Mouse (Mus musculus) adrenal gland, postnatal 25 days (tissue): ENCODE measurements around the gene Gipc2. TPM values are rescaled to one million over a fixed set of nuclear protein-coding genes. Genes with fewer than 3 reads are reported as not detected.
A peak's percentile ranks its signal among the peaks of the same experiment; 100 is the strongest.

Experiments used
- DNase-seq: peaks from one replicate; pipeline ENCODE4 v3.0.0; 2021; ENCODE audit warnings: mixed read lengths
- total RNA-seq: library from RNA; stranded (reverse); gene quantifications from 2 replicates; pipeline ENCODE4 v1.2.3, GENCODE M21; 2021

Gene Gipc2
- total RNA-seq, 1 experiment from 2014 or later, result 1.1 TPM

DNA sequence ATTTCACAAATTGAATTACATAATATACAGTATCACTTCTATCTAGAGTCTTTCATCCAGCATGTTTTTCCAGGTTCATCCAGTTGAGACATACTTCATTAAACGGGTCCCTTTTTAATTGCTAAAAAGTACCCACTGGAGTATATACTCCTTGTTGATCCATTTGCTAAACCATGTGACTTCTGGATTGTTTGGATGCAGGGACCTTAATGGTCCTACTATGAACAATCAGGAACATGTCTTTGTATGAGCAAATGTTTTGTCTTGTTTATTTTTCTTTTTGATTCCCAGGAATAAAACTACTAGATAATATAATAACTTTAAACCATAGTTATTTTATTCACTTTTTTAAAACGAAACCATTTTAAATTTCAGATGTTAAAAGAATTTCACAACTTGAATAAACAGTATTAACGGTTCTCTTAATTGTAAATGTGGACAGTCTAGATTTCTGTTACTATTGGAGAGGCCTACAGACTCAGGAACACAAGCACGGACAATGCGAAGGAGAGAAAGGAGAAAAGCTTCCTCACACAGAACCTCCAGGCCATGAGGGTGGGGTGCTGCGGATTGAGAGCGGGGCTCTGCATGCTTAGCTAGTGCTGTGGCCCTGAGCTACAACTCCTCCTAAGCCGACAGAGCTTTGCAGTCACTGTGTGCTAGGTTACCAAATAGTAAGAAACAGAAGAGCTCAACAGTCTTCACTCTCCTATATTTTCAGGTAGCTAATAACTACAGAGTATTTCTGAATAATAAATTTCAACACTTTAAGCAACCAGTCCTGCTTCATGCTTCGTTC is 24.8 kb upstream of the Gipc2 start:
- DNase-seq, result no peak

- DNase-seq, result no peak
Observed at GRCm38 (mm10) chr3:152189306-152189705, 23.3 kb upstream of the Gipc2 start.

GRCm38 (mm10) chr3:152186106-152186505 is 20.1 kb upstream of the Gipc2 start:
- no peak for DNase-seq

DNA sequence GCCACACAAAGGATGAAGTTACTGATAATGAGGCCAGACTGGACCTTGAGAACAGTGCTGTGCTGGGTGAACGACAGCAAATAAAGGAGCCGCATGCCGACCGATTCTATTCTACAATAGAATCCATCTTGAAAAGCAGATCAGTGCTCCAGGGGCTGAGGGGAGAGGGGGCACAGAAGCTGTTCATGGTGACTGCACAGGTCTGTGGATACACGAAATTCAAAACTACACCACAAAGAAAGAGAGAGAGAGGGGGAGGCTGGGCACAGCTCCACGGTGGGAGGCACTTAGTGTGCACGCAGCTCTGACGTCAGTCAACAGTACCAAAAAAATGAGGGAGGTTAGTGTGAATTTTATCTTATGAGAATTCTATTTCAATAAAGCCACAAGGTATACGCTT is 17.5 kb upstream of the Gipc2 start:
- no peak for DNase-seq

- no peak for DNase-seq
Observed at GRCm38 (mm10) chr3:152180624-152181023, 14.6 kb upstream of the Gipc2 start.

GRCm38 (mm10) chr3:152179285-152179684 is 13.3 kb upstream of the Gipc2 start:
- DNase-seq, result no peak

DNA sequence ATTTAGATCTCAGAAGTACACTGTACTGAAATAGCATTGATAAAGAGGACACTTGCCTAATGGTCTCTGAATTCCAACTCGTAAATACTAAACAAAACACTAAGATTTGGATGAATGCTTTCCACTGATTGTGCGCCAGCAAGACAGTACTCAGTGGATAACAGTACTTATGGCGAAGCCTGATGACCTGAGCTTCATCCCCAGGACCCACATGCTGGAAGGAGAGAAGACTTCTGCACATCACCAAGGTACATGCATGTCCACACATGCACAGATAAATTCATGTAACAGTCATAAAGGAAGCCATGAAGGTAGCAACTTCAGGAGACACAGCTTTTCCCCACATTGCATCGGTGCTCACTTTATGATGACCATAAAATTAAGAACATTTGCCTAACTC is 12.8 kb upstream of the Gipc2 start:
- no peak for DNase-seq

- DNase-seq, result no peak
Observed at GRCm38 (mm10) chr3:152172322-152172935, 6.4 kb upstream of the Gipc2 start.

DNA sequence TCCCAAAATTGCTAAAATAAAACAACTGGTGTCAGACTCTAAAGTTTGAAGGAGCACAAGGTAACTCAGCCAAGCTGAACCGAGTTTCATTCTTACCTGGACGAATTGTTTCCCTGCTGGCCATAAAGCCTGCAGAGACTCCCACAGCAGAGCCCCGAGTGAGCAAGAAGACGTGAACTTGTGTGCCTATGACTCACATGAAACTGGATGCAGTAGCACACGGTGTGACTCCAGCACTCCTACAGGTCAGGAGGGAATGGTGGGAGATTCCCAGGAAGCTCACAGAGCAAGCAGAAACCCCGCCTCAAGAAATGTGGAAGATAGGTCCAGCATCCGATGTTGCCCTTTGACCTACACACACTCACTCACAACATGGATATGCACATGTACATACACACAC is 5.8 kb upstream of the Gipc2 start:
- no peak for DNase-seq

DNA sequence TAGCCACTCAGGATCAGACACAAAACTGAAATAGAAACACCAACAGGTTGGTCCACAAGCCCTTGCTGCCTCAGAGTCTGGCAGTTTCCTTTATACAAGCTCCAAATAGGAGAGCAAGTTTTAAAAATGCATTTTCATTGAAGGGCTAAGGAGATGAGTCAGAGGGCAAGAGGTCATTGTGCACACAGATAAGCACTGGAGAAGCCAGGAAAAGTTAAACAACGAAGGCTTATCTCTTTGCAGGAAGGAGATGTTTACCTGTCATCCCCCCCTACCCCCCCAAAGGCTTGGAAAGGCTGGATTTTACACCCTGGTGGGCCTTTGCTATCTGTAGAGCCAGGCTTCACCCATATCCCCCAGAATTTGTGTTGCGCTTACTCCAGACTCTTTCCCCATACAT is 5.2 kb upstream of the Gipc2 start:
- no peak for DNase-seq

- no peak for DNase-seq
Observed at GRCm38 (mm10) chr3:152170407-152170806, 4.4 kb upstream of the Gipc2 start.

GRCm38 (mm10) chr3:152168007-152168406 is 2.0 kb upstream of the Gipc2 start:
- no peak for DNase-seq

DNA sequence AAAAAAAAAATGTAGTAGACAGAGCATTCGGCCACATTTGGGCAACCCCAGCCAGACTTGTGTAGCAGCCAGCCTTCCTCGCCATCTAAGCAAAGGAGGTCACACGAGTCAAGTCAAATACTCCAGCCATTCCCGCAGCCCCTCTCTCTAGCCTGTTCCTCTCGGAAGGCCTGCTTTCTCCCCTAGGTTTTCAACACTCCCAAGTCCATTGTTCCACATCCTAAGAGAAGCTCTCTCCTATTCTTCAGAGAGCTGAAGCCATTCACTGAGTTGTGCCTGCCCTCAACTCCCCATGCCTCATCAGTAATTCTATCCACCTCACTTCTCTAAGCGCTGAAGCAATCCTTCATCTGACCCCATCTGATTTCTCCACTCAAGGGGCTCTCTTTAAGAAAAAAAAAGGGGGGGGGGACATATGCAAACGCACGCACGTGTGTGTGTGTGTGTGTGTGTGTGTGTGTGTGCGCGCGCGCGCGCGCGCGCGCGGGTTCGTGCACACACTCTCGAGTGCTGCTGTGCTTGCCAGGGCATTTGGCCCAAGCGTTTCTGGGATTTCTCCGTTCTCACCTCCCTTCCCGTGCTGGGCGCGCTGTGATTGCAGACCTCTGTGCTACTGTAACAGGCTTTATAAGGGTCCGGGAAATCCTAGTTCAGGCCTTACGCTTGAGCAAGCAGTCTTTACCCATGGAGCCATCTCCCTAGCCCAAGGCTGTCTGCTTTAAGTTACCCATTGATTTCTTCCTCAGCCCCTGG is 845 bp upstream of the Gipc2 start:
- no peak for DNase-seq

DNA sequence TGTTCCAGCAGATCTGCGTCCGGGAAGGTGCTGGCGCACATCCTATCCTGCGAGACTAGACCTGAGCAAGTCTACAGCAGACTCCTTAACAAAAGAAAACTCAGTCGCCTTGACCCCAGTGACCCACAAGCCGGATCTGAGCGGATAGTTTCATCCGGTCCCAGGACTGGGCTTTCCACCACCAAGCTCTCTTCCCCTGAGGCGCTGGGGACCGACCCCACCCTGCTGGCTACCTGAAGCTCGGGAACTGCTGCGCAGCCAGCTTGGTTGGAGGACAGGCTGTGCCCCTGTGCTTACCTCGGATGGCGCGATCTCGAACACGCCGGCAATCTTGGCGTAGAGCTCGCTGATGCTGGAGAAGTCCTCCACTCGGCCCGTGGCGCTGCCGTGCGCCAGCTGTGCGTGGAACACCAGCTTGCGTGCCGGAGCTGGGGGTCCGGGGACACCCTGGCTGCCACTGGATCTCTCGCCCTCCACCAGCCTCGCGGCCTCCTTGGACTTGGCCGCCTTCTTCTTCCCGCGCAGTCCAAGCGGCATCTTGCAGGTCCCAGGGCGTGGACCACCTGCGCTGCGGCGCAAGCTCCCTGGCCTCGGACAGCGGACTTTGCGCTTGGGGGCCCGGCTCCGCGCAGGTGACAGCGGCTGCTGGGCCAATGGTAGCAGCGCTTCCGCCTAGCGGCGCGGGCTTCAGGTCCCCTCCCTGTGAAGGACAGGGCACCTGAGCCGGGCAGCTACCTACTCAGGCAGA is 505 bp downstream of the Gipc2 start:
- peak; percentile 35 for DNase-seq

DNA sequence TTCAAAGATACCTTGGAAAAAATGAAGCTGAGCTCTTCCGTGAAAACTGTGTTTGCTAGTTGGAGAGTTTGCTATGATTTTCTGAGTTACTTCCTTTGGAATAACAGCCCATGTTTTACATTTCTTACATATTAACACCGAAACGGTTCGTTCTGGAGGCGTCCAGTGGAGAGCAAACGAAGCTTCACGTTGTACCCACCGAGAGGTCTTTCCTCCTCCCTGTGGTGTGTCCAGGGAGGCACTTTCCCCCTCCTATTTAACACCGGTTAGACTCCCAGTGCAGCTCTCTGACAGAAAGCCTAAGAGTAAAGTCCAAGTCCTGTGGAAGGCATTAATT is 1.0 kb downstream of the Gipc2 start:
- no peak for DNase-seq

- DNase-seq, result no peak
Observed at GRCm38 (mm10) chr3:152163320-152163719, 2.7 kb downstream of the Gipc2 start.

GRCm38 (mm10) chr3:152160607-152161006 is 5.4 kb downstream of the Gipc2 start:
- no peak for DNase-seq

- no peak for DNase-seq
Observed at GRCm38 (mm10) chr3:152159321-152159720, 6.7 kb downstream of the Gipc2 start.

- no peak for DNase-seq
Observed at GRCm38 (mm10) chr3:152158344-152159291, 7.4 kb downstream of the Gipc2 start.

GRCm38 (mm10) chr3:152156816-152157496 is 9.1 kb downstream of the Gipc2 start:
- DNase-seq, result no peak
